Mouse (Mus musculus) T-helper 2 cell (primary cell): ENCODE data around the gene Reck.

ENCODE experiments used
- in situ Hi-C: fragments of 300-600 bp; cut with MboI, MseI; formaldehyde crosslinking; loops from one replicate; pipeline ENCODE4 v1.15.1; 2025; ENCODE audit warnings: high pct_unique_total_duplicates

Gene Reck

DNA sequence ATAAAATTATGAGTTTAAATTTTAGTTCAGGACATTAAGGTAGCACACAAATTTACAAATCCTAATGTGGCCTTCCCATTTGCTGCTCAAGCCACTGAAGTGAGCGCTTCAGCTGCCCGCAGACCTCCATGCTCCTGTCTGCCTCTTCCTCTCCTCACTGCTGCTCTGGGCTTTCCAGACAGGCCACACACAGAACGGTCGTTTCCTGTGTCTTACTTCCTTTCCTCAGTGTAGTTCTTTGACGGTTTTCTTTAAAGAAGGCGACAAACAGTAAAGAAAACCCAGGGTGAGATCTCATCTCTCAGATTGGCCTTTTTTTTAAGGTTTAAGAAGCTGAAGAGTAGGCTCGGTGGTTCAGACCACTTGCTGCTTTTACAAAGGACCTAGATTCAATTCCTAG, 28.4 kb downstream of the Reck start:
- in situ Hi-C loops = no loop called here

DNA sequence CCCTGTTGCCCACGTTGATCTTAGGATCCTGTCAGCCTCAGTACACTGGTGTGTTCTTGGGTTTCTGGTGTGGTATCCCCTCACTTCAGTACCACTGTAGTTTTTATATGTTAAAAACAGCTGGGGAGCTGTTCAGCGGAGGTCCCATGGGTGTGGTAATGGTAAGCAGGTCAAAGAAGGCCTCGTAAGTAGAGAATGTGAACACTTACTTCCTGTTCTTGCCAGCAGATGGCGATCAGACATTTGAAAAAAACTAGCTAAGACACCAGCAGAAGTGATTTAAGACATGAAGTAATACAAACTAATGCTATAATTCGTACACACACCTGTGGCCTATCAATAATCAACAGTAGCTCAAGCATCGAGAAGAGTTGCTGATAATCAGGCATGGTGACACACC, 31.1 kb downstream of the Reck start:
- in situ Hi-C loops = no loop called here

DNA sequence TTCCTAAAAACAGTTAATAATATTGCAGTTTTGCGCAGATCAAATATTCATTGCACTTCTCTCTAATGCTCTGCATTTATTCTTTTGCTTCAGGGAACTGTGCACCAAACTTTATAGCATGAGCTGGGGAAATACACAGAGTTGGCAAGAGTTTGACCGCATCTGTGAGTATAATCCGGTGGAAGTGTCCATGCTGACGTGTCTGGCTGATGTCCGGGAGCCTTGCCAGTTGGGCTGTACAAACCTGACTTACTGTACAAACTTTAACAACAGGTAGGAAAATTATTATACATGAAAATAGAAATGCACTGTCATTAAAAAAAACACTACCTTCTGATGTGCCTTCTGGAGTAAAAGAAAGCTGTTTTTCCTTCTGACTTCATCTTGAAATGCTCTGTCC, 42.9 kb downstream of the Reck start:
- in situ Hi-C loops = no loop called here

DNA sequence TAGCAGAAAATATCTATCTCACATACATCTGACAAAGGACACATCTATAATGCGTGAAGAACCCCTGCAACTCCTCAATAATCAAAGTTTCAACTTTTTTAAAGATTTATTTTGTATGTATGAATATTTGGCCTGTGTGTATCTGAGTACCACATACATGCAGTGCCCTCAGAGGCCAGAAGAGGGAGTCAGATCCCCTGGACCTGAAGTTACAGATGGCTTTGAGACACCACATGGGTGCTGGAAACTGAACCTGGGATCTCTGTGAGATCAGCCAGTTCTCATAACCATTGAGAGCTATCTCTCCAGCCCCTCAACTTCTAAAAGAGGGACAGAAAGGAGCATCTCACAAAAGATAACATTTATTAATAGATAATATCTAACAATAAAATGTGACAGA, 45.3 kb downstream of the Reck start:
- in situ Hi-C loops = no loop called here

DNA sequence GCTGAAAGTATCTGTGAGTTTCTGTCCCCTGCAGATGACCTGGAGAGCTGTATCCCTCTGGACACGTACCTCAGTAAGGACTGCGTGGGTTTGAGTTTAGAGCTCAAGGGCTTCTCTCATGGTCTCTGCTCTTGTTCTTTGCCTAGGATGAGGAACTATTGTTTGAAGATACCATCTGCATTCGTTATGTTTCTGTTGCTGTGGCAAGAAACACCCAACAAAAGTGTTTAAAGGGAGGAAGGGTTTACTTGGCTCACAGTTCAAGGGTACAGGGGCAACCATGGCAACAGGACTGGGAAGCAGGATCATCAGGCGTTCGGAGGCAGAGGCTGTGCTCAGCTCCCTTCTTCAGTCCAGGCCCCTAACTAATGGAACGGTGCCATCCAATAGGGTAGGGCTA, 49.8 kb downstream of the Reck start:
- in situ Hi-C loops = loop anchor here (5.0 kb wide), 1 partner anchor 57 kb away; the partner anchor contains the start of gene Ccin

DNA sequence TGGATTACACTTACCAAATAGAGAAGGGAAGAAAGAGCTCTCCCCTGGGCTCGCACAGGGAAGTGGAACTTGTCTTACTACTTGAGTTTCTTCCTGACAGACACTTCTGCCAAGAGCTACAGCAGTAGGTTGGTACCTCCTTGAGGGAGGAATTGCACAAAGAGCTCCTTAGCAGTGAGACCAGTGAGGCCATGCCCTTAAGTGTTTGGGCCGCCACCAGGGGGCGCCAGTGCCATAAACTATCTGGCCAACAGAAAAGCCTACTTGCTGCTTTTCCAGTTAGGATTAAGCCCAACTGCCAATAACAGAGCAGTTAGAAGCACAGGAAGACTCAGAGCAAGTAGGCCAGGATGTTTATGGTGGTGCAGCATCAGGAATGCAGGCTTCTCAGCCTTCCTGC, 50.4 kb downstream of the Reck start:
- in situ Hi-C loops = loop anchor here (5.0 kb wide), 1 partner anchor 57 kb away; the partner anchor contains the start of gene Ccin

DNA sequence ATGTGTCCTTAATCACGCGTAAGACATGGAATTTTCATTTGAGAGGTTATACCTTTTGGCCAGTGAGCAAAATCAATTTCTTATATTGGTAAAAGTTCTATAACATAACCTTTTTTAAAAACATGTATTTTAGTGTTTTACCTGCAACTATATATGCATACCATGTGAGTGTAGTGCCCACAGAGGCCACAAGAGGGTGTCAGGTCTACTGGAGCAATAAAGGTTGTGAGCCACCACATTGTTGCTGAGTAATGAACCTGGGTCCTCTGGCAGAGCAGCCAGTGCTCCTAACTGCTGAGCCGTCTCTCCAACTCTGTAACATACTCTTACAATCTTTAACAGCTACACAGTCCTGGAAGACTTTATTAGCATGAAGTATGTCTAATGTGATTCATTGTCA, 52.5 kb downstream of the Reck start:
- in situ Hi-C loops = loop anchor here (5.0 kb wide), 1 partner anchor 54 kb away; the partner anchor contains the start of gene Ccin

DNA sequence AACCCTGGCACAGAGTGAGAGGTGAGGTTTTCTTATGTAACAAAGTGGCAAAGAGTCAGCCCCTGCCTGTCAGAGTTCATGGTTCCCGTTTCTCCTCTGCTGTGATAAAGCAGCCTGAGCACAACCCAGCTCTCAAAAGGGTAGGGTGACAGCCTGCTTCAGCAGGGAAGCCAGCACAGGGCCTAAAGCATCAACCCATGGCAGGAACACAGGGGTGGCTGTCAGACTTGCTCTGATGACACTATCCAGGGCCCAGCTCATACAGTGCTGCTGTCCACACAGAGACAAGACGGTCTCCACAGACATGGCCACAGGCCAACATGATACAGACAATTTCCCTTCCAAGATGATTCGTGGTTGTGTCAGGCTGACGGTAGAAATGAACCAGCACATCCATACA, 56.5 kb downstream of the Reck start:
- in situ Hi-C loops = no loop called here

DNA sequence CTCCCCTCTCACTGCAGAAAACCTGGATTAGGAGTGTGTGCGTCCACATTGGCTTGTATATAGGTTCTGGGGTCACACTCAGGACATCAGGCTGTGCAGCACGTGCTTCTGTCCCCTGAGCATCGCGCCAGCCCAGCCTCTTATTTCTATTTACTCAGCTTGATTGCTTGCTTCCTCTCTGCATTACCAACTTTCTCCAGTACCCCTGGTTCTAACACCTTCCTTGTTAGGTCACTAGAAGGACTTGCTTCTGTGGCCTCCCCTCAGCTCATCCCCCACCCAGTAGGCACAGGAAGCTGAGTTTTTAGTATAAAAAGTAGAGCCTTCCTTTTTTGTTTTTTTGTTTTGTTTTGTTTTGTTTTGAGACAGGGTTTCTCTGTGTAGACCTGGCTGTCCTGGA, 60.9 kb downstream of the Reck start:
- in situ Hi-C loops = no loop called here

DNA sequence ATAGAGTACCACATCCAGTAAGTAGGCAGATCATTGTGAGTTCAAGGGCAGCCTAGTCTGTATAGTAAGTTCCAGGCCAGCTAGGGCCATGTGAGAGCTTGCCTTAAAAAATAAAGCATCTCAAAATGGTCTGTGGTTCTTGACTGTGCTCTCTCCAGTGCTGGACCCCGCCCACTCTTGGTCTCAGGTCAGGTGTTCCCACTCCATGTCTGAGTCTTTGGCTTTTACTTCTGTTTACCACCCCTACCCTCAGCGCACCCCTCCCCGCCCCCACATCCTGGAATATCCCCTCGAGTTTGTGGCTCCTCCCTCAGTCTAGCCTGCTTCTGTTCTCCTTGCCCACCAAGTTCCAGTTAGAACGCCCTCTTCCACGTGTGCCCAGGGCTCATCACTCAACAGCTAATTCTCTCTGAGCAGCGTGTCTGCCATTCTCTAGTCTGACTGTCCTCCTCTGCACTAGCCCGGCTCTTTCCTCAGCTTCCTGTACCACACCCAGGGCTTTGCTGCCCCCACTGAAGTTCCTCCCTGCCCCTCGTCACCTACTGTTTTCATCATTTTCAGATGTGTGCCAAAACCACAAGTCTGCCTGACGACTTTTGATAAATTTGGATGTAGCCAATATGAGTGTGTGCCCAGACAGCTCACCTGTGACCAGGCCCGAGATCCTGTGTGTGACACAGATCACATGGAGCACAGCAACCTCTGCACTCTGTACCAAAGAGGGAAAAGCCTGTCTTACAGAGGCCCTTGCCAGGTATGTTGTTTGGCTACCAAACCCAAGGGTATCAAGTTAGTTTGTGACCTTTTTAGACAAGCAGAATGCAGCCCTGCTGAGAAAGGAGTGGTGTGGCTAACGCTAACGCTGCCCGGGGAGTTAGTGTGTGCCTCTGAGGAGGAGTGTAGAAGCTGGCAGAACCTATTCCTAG, 61.7 kb downstream of the Reck start:
- in situ Hi-C loops = no loop called here

DNA sequence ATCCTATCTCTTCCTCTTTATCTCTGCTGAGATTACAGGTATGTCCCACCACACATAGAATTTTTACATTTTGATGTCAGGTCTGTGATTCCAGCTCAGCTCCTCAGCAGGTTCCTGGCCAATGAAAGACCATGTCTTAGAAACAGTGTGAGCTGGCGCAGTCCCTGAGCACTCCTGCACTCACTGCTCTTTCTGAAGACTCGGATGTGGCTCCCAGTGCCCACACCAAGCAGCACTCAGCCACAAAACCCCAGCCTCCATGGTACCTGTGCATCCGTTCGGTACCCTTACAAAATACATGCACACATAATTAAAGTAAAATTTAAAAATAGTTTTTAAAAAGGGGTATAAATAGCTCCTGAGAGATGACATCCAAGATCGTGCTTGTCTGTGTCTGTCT, 66.0 kb downstream of the Reck start:
- in situ Hi-C loops = no loop called here

DNA sequence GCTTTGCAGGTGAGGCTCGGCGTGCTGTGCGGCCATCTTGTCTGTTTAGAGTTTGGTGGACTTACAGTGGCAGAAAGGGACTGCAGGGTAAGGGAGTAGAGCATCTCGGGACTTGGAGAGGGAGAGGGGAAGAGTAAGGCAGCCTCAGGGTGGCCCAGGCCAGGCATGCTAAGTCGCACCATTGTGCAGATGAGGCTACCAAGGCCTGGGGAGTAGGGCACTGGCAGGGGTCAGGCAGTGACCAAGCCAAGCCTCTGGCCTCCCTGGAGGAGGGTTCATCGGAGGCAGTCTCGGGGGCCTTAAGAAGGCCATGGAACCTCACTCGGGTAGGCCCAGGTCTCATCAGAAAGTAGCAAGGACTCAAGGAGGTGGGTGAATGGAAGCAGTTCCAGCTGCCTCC, 67.1 kb downstream of the Reck start:
- in situ Hi-C loops = no loop called here

DNA sequence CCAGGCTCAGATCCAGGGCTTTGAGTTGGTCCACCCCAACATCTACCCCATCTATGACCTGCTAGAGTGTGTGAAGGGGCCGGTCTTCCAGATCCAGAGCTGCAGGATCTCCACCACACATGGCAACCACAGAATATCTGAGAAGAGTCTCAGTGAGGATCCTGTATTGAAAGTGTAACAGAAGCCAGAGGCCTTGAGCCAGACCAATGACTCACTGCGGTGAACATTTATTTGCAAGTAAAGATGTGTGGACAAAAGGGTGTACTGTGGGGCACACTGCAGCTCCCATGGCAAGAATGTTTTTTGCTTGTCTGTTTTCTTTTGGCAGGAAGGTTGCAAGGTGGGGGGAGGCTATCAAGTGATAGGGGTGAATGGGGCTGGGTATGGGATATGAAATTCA, 72.2 kb downstream of the Reck start:
- in situ Hi-C loops = no loop called here

DNA sequence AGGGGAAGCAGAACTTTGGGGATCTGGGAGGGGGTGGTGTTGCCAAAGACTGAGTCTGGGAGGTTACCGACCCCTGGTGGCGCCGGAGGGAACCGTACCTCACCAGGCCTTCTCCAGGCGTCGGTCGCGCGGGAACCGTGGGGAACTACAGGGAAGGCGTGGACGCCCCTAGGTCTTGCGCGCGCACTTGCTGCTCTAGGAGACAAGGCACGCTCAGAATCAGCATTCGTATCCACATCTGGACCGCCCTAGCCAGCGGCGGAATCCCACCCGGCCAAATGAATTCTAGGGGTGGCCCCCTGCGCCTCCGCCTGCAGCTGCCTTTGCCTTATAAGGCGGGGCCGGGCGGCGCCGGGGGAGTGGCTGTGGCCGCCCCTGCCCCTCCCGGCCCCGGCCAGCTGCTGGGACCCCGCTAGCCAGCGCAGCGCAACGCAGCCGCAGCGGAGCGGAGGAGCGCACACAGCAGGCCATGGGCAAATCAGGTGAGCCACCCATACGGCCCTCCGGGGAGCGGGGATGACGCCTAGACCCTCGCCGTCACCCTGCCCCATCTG, 82.0 kb downstream of the Reck start, which contains the start of gene Glipr2:
Gene Glipr2, plus strand, starts transcription at position 110 of the 554 bp plus-strand sequence.
- in situ Hi-C loops = loop anchor here (10.0 kb wide), 1 partner anchor 913 kb away; the partner anchor contains the start of gene Fam214b

DNA sequence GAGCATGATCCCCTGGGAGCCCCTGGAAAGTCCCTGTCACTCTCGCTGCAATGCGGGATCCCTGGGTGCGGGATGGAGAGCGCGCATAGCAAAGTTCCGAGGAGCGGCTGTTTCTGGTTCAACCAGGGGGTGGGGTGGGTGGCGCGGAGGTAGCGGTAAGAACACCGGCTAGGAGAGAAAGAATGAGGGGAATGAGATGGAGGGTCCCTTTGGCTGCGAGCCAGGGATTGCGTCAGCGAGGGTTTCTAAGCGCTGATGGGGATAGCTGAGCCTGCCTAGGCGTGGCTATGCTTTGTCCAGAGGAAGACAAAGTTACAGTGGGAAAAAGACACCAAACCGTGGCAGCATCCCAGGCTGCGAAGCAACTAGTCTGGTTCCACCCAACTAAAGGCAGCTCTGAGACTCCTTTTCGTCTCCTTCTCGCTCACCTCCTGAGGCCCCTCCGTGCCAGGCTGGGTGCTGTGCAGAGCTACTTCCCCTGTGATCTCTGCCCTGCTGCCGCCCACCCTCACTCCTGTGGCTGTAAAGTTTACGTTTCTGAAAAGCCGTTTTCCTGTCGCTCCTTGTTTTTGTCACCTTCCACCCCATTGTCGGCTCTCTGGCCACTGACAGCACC, 82.6 kb downstream of the Reck start:
- in situ Hi-C loops = loop anchor here (10.0 kb wide), 1 partner anchor 913 kb away; the partner anchor contains the start of gene Fam214b

DNA sequence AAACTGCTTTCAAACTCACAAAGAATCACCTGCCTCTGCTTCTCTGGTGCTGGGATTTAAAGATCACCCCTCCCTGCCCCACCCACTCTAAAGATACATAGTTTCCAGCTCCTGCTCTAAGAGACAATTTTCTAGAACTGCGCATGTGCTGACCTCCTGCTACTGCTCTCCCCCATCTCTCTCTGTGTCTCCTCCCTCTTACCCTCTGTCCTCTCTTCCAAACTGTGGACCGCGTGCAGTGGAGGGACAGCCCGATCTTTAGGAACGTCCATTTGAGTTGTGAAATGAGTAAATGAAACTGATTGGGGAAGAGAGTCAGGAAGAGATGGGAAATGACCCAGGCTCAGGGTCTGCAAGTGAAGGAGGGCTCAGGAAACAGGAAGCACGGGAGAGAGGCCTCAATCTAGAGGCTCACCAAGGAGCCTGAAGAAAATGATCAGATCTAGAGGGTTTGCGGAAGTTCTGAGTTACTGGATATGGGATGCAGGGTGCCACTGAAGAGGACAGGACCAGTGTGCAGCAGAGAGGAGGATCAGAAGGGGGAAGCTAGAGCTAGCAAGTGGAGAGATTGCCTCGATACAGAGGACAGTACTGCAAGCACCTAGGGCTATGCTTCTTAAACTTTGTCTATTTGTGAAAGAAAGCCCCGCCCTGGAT, 84.3 kb downstream of the Reck start:
- in situ Hi-C loops = loop anchor here (10.0 kb wide), 1 partner anchor 915 kb away; the partner anchor contains the start of gene Fam214b

DNA sequence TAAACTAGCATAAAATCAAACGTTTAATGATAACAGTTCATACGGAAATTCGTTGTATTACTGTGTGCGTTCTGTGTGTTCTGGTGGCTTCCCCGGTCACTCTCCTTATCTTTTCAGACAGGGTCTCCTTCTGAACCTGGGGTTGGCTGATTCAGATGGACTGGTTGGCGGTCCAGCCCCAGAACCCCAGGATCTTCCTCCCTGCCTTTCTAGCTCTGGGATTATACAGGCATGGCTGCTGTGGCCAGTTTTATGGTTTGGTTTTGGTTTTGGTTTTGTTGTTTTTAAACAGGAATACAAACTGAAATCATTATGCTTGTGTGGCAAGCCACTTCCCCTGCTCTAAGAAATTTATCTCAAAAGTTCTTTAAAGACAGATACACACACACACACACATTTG, 84.9 kb downstream of the Reck start:
- in situ Hi-C loops = no loop called here

DNA sequence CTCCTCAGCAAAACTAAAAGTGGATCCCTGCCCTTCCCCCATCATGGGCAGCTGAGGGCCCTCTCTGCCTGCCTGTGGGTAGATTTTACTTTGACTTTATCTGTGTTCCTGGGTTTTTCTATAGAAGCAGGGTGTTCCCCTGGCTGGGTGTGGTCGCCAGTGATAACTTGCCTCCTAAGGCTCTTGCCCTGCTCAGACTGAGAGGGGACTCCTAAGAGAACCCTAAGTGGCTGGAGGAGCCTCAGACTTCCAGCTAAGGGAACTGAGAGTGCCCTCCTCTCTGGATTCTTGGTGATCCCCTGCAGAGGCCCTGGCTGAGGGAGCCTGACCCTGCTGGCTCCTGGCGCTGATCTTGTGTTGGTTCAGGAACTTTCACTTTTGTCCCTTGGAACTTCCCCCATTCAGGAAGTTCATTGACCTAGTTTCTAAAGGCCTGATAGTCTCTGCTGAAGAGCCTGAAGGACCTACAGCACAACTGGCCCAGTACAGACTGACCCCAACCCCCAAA, 89.0 kb downstream of the Reck start:
- in situ Hi-C loops = no loop called here

DNA sequence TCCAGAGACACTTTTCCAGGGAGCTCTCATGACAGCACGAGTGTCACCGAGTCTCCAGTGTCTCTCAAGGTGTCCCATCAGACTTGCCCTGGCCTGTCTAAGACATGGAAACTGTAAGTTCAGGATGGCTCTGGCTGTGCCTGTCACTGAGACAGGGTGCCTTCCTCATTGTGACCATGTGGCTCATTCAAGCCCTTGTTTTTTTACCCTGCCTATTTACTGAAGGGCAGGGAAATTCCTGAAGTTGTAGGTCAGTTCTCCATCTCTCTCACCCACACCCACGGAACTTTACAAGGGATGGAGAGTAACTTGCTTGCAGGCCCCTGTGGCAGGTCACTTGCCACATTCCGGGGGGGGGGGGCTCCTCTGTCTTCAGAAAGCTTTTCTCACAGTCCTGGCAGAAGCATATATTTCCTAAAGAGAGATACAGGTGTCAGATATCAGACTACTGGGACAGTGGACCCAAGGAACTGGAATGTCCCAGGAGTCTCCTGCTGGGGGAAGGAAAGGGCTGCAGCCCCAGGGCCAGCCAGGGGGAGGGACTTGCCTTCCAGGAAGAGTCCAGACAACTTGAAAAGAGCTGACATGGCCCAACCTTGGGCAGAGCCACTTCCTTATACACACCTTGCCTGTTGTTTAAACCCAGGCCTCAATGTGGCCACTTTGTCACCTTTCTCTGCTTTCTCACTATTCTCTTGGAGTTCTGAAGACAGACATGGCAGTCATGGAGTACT, 89.8 kb downstream of the Reck start:
- in situ Hi-C loops = no loop called here

DNA sequence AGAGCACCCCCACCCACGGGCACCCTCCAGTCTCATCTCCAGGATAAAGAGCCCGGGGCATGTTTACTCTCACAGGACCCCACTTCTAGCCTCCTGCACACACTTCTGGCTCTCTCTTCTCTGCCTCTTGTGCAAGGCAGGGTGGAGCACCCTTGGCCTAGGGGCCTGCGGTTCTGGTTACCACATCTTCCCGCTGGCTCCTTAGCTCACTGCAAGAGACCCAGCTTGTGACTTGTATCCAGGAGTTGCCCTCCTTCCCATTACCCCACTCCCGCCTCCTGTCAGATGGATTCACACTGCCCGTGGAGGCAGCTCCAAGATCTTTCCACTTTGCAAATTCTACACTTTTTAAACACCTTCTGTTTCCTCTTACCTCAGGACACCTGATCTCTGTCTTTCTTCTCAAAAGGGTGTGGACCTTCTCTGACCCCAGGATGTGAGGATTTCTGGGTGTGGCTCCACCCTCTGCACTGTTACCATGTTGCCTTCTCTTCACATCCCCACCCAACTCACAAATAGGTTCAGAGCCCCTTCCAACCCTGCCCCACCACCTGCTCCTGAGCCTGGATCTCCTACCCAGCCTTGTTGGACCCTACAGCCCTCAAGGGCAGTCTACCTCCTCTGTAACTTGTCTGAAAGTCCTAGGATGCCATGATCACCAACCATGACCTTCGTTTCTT, 90.7 kb downstream of the Reck start:
- in situ Hi-C loops = no loop called here
